Mouse (Mus musculus): ENCODE data around the gene Dtl. TPM values are rescaled to one million over a fixed set of nuclear protein-coding genes. Genes with fewer than 3 reads are reported as not detected.

Gene Dtl
- 10 to 100 TPM in 3 of 26 experiments, 1 to 10 TPM in 21, under 1 TPM in 2; 0.74 to 19.3 (median 3.8) TPM for total RNA-seq (2018; cell fraction: chromatin; rRNA removed)
- total RNA-seq (2018; cell fraction: cytosol; rRNA removed), result 1 to 10 TPM in 23 of 26 experiments, under 1 TPM in 3; 0.62 to 3.3 (median 1.6) TPM
- total RNA-seq (2018; cell fraction: nucleus; rRNA removed), result 10 to 100 TPM in 2 of 26 experiments, 1 to 10 TPM in 22, under 1 TPM in 2; 0.83 to 52.3 (median 2.1) TPM
- polyA plus RNA-seq (2018), result 0.82 to 15.2 TPM (median 2.0 TPM) in 3 replicates

- peak within 1 kb of the TSS; percentile 77 for H3K4me3 ChIP-seq (ENCODE audit: inconsistent target)
- no peaks in the 10 kb centered on the region for H3K36me3 ChIP-seq (ENCODE audit: inconsistent target)
- peaks cover 86% of the 10 kb centered on the region for H3K79me2 ChIP-seq (ENCODE audit: inconsistent target)
- under 1% methylated on average over 69 of the region's 70 CpGs for WGBS (ENCODE audit: missing documents)
- H3K27ac ChIP-seq, result peak within 1 kb of the TSS; percentile 83
Observed at GRCm38 (mm10) chr1:191575458-191576247, at the start of gene Dtl, which contains the start of gene Ints7. Gene Dtl (minus strand): TSS chr1:191575544. Gene Ints7 (plus strand): TSS chr1:191575636.

DNA sequence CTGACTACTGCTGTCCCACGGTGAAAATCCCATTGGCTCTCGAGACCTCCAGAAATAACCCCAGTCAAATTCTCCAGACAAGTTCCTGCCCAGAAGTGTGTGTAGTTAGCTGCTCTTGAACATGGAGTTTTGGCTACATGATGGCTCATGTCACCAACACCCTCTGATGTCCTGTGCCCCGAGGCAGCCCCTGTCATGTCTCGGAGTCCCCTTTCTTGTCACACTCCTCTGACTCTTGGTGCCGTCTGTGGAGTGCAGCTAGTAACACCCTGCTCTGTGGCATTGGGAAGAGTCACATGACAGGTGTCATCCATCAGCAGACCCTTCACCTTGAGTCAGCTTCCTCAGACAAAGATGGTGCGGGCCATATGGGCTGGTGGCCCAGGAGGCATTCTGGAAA, 49.7 kb upstream of the Dtl start:
- Histone ChIP-seq H3K4me3 (ENCODE audit: inconsistent target) (no peak overlapping the region), H3K36me3 (ENCODE audit: inconsistent target) (peaks cover 13% of the 10 kb centered on the region; the same call in 1 of the 2 replicates), H3K27ac (no peak overlapping the region), H3K79me2 (ENCODE audit: inconsistent target) (no peaks in the 10 kb centered on the region)
- 78% methylated on average over 6 of the region's 6 CpGs for WGBS (ENCODE audit: missing documents)

GRCm38 (mm10) chr1:191624492-191624891, 49.1 kb upstream of the Dtl start:
- no peak overlapping the region for H3K27ac ChIP-seq
- peaks cover 18% of the 10 kb centered on the region; the same call in 1 of the 2 replicates for H3K36me3 ChIP-seq (ENCODE audit: inconsistent target)
- 81% methylated on average over 4 of the region's 6 CpGs for WGBS (ENCODE audit: missing documents)
- H3K4me3 ChIP-seq (ENCODE audit: inconsistent target), result no peak overlapping the region
- no peaks in the 10 kb centered on the region for H3K79me2 ChIP-seq (ENCODE audit: inconsistent target)

- 83% methylated on average over 8 of the region's 8 CpGs for WGBS (ENCODE audit: missing documents)
- Histone ChIP-seq H3K36me3 (ENCODE audit: inconsistent target) (peaks cover 24% of the 10 kb centered on the region; the same call in 1 of the 2 replicates), H3K79me2 (ENCODE audit: inconsistent target) (no peaks in the 10 kb centered on the region), H3K4me3 (ENCODE audit: inconsistent target) (no peak overlapping the region), H3K27ac (no peak overlapping the region)
Observed at GRCm38 (mm10) chr1:191622801-191623200, 47.5 kb upstream of the Dtl start.

GRCm38 (mm10) chr1:191621096-191621495, 45.8 kb upstream of the Dtl start:
- Histone ChIP-seq H3K4me3 (ENCODE audit: inconsistent target) (no peak overlapping the region), H3K79me2 (ENCODE audit: inconsistent target) (no peaks in the 10 kb centered on the region), H3K27ac (no peak overlapping the region), H3K36me3 (ENCODE audit: inconsistent target) (peaks cover 24% of the 10 kb centered on the region; the same call in 1 of the 2 replicates)
- 94% methylated on average over 8 of the region's 8 CpGs for WGBS (ENCODE audit: missing documents)

DNA sequence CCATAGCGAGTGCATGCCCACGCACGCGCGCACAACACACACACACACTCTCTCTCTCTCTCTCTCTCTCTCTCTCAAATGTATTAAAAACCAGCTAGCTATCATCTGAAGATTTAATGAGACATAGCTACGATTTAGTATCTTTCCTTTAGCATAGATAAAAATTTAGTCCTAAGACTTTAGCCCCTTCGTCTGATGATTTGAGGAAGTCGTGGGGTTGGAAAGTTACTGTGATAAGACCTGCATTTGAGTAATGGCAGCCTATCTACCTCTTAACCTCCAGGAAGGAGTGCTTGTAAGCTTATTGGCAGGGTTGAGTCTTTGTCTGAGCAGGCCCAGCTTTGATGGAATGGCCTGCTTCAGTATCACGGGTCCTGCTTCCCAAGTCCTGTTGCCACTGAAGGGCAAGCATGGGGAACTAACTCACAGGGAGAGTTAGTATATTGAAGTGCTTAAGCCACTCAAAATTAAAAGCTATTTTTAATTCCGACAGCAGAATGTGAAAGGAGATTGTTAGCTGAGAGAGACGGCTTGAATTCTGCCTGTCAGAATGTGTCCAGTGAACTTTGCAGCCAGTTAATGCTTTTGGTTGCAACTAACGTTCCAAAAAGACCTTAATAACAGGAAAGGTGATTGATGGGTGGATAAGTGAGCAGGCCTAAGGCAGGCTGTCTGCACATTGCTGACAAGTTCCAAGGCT, 42.9 kb upstream of the Dtl start:
- Histone ChIP-seq H3K4me3 (ENCODE audit: inconsistent target) (no peak overlapping the region), H3K27ac (no peak overlapping the region), H3K36me3 (ENCODE audit: inconsistent target) (peaks cover 49% of the 10 kb centered on the region; the same call in 1 of the 2 replicates), H3K79me2 (ENCODE audit: inconsistent target) (no peaks in the 10 kb centered on the region)
- WGBS (ENCODE audit: missing documents), result 90% methylated on average over 12 of the region's 12 CpGs

DNA sequence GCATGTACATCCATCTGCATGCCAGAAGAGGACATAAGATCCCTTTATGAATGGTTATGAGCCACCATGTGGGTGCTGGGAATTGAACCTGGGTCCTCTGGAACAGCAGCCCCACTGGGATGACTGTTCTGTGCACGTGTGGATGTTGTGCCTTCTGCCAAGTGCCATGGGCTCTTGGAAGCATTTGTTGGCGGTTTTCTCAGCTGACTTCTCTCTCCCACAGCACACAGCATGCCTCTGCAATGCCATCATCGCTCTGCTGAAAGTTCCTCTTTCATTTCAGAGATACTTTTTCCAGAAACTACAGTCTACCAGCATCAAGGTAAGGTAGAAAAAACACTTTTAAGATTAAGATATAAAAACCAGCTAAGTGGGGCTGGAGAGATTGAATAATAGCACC, 42.2 kb upstream of the Dtl start:
- Histone ChIP-seq H3K4me3 (ENCODE audit: inconsistent target) (no peak overlapping the region), H3K79me2 (ENCODE audit: inconsistent target) (no peaks in the 10 kb centered on the region), H3K27ac (no peak overlapping the region), H3K36me3 (ENCODE audit: inconsistent target) (peaks cover 56% of the 10 kb centered on the region)
- 54% methylated on average over 3 of the region's 3 CpGs for WGBS (ENCODE audit: missing documents)

DNA sequence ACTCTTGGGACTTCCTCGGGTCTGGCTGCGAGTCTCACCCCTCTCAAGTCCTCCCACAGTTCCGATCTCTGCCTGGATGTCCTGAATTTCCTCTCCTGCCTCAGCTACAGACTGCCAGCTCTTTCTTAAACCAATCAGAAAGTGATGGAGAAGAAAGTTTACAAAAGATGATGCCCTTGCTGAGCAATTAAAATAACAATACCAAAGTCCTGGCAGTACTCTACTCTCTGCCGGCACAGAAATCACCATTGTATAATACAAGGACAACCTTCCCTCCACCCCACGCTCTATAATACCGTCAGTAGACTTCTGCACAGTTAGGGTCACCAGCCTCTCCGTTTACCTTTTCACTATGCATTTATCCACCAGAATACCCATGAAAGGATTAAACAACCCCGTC, 40.9 kb upstream of the Dtl start:
- Histone ChIP-seq H3K79me2 (ENCODE audit: inconsistent target) (no peaks in the 10 kb centered on the region), H3K27ac (no peak overlapping the region), H3K36me3 (ENCODE audit: inconsistent target) (peaks cover 67% of the 10 kb centered on the region), H3K4me3 (ENCODE audit: inconsistent target) (no peak overlapping the region)
- WGBS (ENCODE audit: missing documents), result 95% methylated on average over 8 of the region's 8 CpGs

DNA sequence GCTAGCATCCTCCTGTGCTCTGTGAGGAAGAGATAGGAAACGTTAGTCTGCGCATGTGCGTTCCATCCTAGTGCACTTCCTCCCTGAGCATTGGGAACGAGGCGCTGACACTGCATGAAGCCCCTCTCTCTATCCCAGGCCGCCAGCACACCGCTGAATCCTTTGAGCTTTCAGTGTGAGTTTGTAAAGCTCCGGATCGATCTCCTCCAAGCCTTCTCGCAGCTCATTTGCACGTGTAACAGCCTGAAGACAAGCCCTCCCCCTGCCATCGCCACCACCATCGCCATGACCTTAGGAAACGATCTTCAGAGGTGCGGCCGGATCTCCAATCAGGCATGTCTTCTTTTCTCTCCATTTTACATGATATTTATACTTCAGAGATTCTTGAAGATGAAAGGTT, 37.5 kb upstream of the Dtl start:
- H3K4me3 ChIP-seq (ENCODE audit: inconsistent target), result no peak overlapping the region
- no peak overlapping the region for H3K27ac ChIP-seq
- H3K36me3 ChIP-seq (ENCODE audit: inconsistent target), result peaks cover 55% of the 10 kb centered on the region
- no peaks in the 10 kb centered on the region for H3K79me2 ChIP-seq (ENCODE audit: inconsistent target)
- 94% methylated on average over 16 of the region's 16 CpGs for WGBS (ENCODE audit: missing documents)

DNA sequence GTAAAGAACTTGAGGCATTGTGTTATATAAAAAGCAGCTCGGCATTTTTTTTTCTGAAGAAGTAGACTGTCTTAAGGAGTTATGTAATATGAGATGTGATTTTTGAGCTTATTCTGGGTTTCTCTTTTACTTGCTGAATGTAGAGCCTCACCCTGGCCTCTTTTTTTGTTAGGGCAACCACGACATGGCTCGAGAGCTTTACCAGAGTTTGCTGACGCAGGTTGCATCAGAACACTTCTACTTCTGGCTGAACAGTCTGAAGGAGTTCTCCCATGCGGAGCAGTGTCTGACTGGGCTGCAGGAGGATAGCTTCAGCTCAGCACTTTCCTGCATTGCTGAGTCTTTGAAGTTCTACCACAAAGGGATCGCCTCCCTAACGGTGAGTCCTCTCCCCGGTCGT, 36.3 kb upstream of the Dtl start:
- H3K27ac ChIP-seq, result no peak overlapping the region
- WGBS (ENCODE audit: missing documents), result 92% methylated on average over 8 of the region's 9 CpGs
- H3K36me3 ChIP-seq (ENCODE audit: inconsistent target), result peaks cover 64% of the 10 kb centered on the region
- H3K4me3 ChIP-seq (ENCODE audit: inconsistent target), result no peak overlapping the region
- H3K79me2 ChIP-seq (ENCODE audit: inconsistent target), result no peaks in the 10 kb centered on the region

GRCm38 (mm10) chr1:191610357-191610756, 35.0 kb upstream of the Dtl start:
- no peak overlapping the region for H3K4me3 ChIP-seq (ENCODE audit: inconsistent target)
- H3K27ac ChIP-seq, result no peak overlapping the region
- peaks cover 66% of the 10 kb centered on the region for H3K36me3 ChIP-seq (ENCODE audit: inconsistent target)
- over 99% methylated on average over 7 of the region's 7 CpGs for WGBS (ENCODE audit: missing documents)
- no peaks in the 10 kb centered on the region for H3K79me2 ChIP-seq (ENCODE audit: inconsistent target)

DNA sequence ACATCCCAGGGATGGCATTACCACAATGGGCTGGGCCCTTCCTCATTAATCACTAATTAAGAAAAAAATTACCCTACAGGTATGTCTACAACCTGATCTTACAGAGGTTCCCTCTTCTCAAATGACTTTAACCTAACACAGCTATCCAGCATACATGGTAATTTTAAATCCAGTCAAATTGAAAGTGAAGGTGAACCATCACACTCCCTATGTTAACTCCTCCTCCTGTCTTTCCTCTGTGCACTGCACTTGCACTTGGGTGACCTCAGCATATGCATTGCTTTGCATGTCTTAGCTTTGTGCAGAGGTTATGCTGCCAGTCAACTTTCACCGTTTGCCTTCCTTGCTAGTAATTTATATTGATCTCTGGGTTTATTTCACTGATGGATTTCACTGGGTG, 34.2 kb upstream of the Dtl start:
- H3K27ac ChIP-seq, result no peak overlapping the region
- no peaks in the 10 kb centered on the region for H3K79me2 ChIP-seq (ENCODE audit: inconsistent target)
- H3K36me3 ChIP-seq (ENCODE audit: inconsistent target), result peaks cover 66% of the 10 kb centered on the region
- H3K4me3 ChIP-seq (ENCODE audit: inconsistent target), result no peak overlapping the region
- WGBS (ENCODE audit: missing documents), result 100% methylated on average over 1 of the region's 1 CpGs

- H3K4me3 ChIP-seq (ENCODE audit: inconsistent target), result no peak overlapping the region
- WGBS (ENCODE audit: missing documents), result 92% methylated on average over 6 of the region's 6 CpGs
- H3K79me2 ChIP-seq (ENCODE audit: inconsistent target), result no peaks in the 10 kb centered on the region
- H3K36me3 ChIP-seq (ENCODE audit: inconsistent target), result peaks cover 61% of the 10 kb centered on the region
- H3K27ac ChIP-seq, result no peak overlapping the region
Observed at GRCm38 (mm10) chr1:191609051-191609450, 33.7 kb upstream of the Dtl start.

DNA sequence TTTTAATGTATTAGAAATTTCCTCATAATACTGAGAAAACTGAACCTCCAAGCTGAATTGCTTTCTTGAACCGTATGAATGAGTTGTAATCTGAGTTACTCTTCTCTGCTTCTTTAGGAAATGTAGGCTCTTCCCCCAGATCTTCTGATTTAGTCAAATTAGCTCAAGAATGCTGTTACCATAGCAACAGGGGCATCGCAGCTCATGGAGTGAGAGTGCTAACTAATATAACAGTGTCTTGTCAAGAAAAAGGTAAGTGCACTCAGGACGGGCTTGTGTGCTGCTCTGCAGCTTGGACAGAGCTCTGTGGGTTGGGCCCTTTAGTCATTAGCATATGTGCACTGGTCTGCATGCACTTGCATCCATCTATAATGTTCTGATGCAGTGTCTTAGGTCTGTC, 29.3 kb upstream of the Dtl start:
- Histone ChIP-seq H3K36me3 (ENCODE audit: inconsistent target) (peaks cover 38% of the 10 kb centered on the region), H3K27ac (no peak overlapping the region), H3K4me3 (ENCODE audit: inconsistent target) (no peak overlapping the region), H3K79me2 (ENCODE audit: inconsistent target) (peaks cover 11% of the 10 kb centered on the region)
- 97% methylated on average over 3 of the region's 3 CpGs for WGBS (ENCODE audit: missing documents)

GRCm38 (mm10) chr1:191599210-191599609, 23.9 kb upstream of the Dtl start:
- peak overlapping the region; percentile 73 for H3K27ac ChIP-seq

More at GRCm38 (mm10) chr1:191599210-191599609, 23.9 kb upstream of the Dtl start:
- H3K36me3 ChIP-seq (ENCODE audit: inconsistent target), result peaks cover 16% of the 10 kb centered on the region; the same call in 1 of the 2 replicates
- H3K79me2 ChIP-seq (ENCODE audit: inconsistent target), result peaks cover 11% of the 10 kb centered on the region
- no peak overlapping the region for H3K4me3 ChIP-seq (ENCODE audit: inconsistent target)
- 31% methylated on average over 5 of the region's 5 CpGs for WGBS (ENCODE audit: missing documents)

Measured in macrophage (primary cell).